Mouse (Mus musculus) neural tube, embryonic 14.5 days (tissue): ENCODE measurements around the gene Jade1. TPM values are rescaled to one million over a fixed set of nuclear protein-coding genes. Genes with fewer than 3 reads are reported as not detected.
A peak's percentile ranks its signal among the peaks of the same experiment; 100 is the strongest.

Experiments
- ATAC-seq: fragments of 200-750 bp; cut with Nextera tagmentation; 2 replicates; pipeline ENCODE4 v1.8.0; 2017; ENCODE audit warnings: low read depth, mild to moderate bottlenecking, moderate TSS enrichment, moderate library complexity
- H3K27ac ChIP-seq: fragments of 300-500 bp; sonication (generic); 2 replicates; pipeline ENCODE4 v1.5.1; 2014; ENCODE audit warnings: low read depth, mild to moderate bottlenecking, control low read depth, low read length, moderate library complexity, mixed read lengths
- H3K27me3 ChIP-seq: fragments of 300-500 bp; sonication (generic); 2 replicates; pipeline ENCODE4 v1.6.1; 2014; ENCODE audit warnings: low read length; ENCODE audit not compliant: control insufficient read depth, insufficient read depth
- H3K36me3 ChIP-seq: fragments of 300-500 bp; sonication (generic); 2 replicates; pipeline ENCODE4 v1.6.1; 2014; ENCODE audit warnings: low read length, mixed read lengths; ENCODE audit not compliant: control insufficient read depth, insufficient read depth
- H3K4me1 ChIP-seq: fragments of 300-500 bp; sonication (generic); 2 replicates; pipeline ENCODE4 v1.6.1; 2014; ENCODE audit warnings: low read length; ENCODE audit not compliant: control insufficient read depth, insufficient read depth
- H3K4me2 ChIP-seq: fragments of 300-500 bp; sonication (generic); 2 replicates; pipeline ENCODE4 v1.6.1; 2014; ENCODE audit warnings: mild to moderate bottlenecking, low read depth, low read length, control low read depth
- H3K4me3 ChIP-seq: fragments of 300-500 bp; sonication (generic); 2 replicates; pipeline ENCODE4 v1.5.1; 2014; ENCODE audit warnings: low read depth, low read length, control low read depth, mixed read lengths
- H3K9ac ChIP-seq: fragments of 300-500 bp; sonication (generic); replicated peaks from 2 replicates; pipeline ENCODE4 v1.6.1; 2014; ENCODE audit warnings: low read depth, mild to moderate bottlenecking, control low read depth, low read length, mixed read lengths
- H3K9me3 ChIP-seq: fragments of 300-500 bp; sonication (generic); 2 replicates; pipeline ENCODE4 v1.6.1; 2016; ENCODE audit warnings: low read length; ENCODE audit not compliant: control insufficient read depth
- WGBS: fragments of 180-500 bp; shearing (Covaris S2); extraction: QIAGEN DNeasy Blood & Tissue Kit; methylation state at CpG from one replicate; pipeline ENCODE4 v1.1.7; 2014; 5-methylcytosine and 5-hydroxymethylcytosine counted together
- polyA plus RNA-seq: library from polyadenylated mRNA; unstranded; fragments of >200 nt; fragmentation: Nextera tagmentation; extraction: Ambion mirVana; gene quantifications from 2 replicates; pipeline ENCODE4 v1.2.1, GENCODE M21; 2014

Gene Jade1
- polyA plus RNA-seq, 1 experiment from 2014 or later: 11.6 TPM

DNA sequence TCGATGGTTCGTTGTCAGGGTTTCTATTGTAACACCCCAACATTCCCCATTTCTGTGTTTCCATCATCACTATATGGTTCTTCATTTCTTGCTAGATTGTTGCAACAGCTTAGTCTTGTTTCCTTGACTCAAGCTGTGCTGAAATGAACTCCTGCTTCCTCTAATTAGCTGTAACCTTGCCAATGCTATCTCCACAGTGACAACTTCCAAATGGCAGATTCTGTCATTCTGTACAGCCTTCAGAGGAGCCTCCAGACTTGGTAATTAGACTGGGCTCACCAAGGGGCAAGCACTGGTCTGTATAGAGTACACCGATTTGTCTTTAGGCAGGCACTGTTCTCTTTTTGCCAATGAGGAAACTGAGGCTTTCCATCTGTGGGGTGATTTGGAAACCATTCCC lies 63.0 kb downstream of the Jade1 start:
- Histone ChIP-seq H3K4me3 (no peak overlapping the region), H3K4me2 (no peak overlapping the region), H3K9ac (no peak overlapping the region), H3K27ac (peak overlapping the region; percentile 31; the same call in 1 of the 2 replicates), H3K4me1 (no peaks in the 10 kb centered on the region), H3K36me3 (peaks cover 6% of the 10 kb centered on the region), H3K27me3 (no peaks in the 10 kb centered on the region), H3K9me3 (no peaks in the 10 kb centered on the region)
- ATAC-seq: no peak; the same call in 1 of the 2 replicates
- WGBS: 89% methylated on average over 3 of the region's 3 CpGs

DNA sequence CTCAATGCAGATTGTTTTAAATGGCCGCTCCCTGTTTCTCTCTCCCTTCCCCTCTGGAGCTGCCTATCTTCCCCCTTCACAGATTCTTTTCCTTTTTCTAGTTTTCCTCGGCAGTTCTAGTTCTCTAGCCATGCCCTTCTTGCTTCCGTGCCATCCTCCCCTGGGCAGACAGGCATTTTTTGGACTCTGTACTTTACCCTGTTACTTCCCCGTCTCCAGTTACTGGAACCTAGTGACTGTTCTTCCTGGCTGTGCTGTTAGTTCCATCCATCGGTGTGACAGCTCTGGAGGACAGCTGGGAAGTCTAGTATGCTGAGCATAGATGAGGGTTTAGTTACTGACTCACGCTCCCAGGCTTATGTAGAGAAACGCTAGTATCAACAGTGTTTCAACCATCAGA lies 65.4 kb downstream of the Jade1 start:
- Histone ChIP-seq H3K36me3 (no peaks in the 10 kb centered on the region; the same call in 1 of the 2 replicates), H3K4me1 (no peaks in the 10 kb centered on the region), H3K9ac (no peak overlapping the region), H3K27me3 (no peaks in the 10 kb centered on the region), H3K9me3 (no peaks in the 10 kb centered on the region), H3K27ac (no peak overlapping the region), H3K4me3 (no peak overlapping the region), H3K4me2 (no peak overlapping the region)
- no peak for ATAC-seq
- 91% methylated on average over 7 of the region's 7 CpGs for WGBS

DNA sequence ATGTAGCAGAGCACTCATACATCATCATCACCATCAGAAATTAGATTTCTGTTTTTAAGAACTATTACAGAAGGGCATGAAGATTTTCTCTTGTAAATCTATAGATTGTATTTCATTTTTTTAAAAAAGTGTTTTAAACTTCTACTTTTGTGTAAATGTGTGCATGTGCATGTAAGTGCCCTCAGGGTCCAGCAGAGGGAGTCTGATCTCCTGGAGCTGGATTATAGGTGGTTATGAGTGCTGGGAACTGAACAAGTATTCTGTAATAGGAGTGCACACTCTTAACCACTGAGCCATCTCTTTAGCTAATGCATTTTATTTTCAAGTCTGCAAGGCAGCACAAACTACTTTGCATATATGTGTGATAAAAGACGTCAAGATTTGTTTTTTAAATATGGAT lies 100.1 kb downstream of the Jade1 start:
- Histone ChIP-seq H3K9ac (no peak overlapping the region), H3K27me3 (no peaks in the 10 kb centered on the region), H3K36me3 (0 out of 2 replicates have a peak, but pooled peaks cover 4% of the 10 kb centered on the region), H3K9me3 (no peaks in the 10 kb centered on the region), H3K27ac (no peak overlapping the region), H3K4me3 (no peak overlapping the region), H3K4me1 (no peaks in the 10 kb centered on the region), H3K4me2 (no peak overlapping the region)
- 90% methylated on average over 1 of the region's 1 CpGs for WGBS
- no peak for ATAC-seq

Other genes starting within 250 kb of the Jade1 start
- gene Sclt1, start 186.8 kb downstream of the Jade1 start, polyA plus RNA-seq: 19.5 and 25.6 TPM in 2 replicates
- gene D3Ertd751e, start 186.9 kb downstream of the Jade1 start, polyA plus RNA-seq: 13.3 and 14.1 TPM in 2 replicates